In the genomic region with DNA sequence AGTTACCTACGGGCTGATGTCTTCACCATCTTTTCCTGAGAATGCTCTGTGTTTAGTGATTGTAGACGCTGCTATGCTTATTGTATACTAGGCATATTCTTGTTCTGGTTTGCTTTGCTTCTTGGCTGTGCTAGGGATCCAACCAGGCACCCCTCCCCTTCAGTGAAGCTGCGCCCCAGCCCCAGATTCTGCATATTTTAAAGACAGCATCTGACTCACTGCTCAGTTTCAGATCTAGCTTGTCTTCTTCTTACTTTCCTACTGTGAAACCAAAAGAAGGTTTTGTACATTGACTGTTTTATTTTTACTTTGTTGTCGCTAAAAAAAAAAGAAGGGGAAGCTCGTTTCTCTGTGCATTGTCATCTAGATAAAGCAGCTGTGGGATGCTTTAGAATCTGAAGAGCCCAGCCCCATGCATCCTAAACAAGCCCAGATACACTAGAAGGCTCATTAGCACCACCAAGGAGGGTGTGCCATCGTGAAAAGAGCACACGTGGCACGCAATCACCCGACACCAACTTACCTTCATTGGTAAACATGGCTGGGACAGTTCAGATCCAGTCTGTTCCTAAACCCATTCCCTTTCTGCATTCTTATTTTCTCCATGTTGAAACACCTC, we compare ENCODE assay signal across 11 mouse cellular contexts.
"Had no signal": no experiment of that assay in that cellular context is flagged by ENCODE, and none has a peak within 500 bp of the region (broad histone marks: within the 10 kb centered on the region; RNA-seq: fewer than 3 reads in every experiment).

No protein-coding gene starts in this region.

- H3K9ac ChIP-seq: liver, embryonic 15.5 days; neural tube, embryonic 12.5 days had no signal

- H3K9me3 ChIP-seq: limb, embryonic 10.5 days; liver, embryonic 15.5 days; midbrain, embryonic 10.5 days; neural tube, embryonic 12.5 days had no signal

- H3K27me3 ChIP-seq: liver, embryonic 15.5 days; neural tube, embryonic 12.5 days had no signal

- H3K27ac ChIP-seq: limb, embryonic 10.5 days; liver, embryonic 15.5 days; midbrain, embryonic 10.5 days; neural tube, embryonic 12.5 days; stomach, postnatal 0 days had no signal

- H3K4me3 ChIP-seq: limb, embryonic 10.5 days; liver, embryonic 15.5 days; midbrain, embryonic 10.5 days; neural tube, embryonic 12.5 days had no signal

- H3K4me1 ChIP-seq: limb, embryonic 10.5 days; liver, embryonic 15.5 days; midbrain, embryonic 10.5 days; neural tube, embryonic 12.5 days had no signal

- H3K36me3 ChIP-seq: limb, embryonic 10.5 days; liver, embryonic 15.5 days; midbrain, embryonic 10.5 days; neural tube, embryonic 12.5 days had no signal

- H3K4me2 ChIP-seq: liver, embryonic 11.5 days; liver, embryonic 15.5 days; neural tube, embryonic 12.5 days had no signal

- DNase-seq: kidney, adult 8-10 months; kidney, postnatal 25 days; lung, adult 2 months; lung, postnatal 4 days; thymus, postnatal 14 days had no signal
